Mouse (Mus musculus): ENCODE measurements around the gene Psap.
A peak's percentile ranks its signal among the peaks of the same experiment; 100 is the strongest.

Gene Psap

DNA sequence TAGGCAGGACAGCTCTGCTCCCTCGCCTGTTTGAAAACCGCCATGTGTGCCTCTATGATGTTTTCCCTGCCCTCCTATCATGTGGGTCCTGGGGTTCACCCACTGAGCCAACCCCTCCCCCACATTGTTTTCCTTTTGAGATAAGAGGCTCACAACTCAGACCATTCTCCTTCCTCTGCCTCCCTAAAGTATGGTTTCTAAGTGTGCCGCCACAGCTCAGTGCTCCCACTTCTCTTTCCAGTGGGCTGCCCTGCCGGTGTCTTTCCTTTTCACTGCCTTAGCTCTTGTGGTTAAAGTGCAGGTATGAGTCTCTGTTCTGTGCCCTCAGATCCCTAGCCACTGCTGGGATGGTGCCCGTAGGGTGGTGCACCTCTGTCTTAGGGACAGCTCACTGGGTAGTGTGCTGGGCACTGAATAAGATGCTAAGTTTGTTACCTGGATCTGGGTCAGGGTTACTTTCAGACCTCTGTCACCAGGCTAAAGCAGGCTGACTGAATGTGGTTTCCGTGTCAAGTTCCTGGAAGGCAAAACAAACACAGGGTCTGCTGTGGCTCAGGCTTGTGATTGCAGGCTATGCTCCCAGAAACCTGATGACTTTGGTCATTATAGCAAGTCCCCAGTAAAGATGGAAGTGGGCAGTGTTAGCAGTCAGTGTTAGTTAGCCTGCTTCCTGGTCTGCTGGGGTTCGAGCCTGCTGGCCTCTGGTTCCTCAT lies 12.8 kb downstream of the Psap start:
- peak in 1 of 2 experiments; percentile 10 for DNase-seq

DNA sequence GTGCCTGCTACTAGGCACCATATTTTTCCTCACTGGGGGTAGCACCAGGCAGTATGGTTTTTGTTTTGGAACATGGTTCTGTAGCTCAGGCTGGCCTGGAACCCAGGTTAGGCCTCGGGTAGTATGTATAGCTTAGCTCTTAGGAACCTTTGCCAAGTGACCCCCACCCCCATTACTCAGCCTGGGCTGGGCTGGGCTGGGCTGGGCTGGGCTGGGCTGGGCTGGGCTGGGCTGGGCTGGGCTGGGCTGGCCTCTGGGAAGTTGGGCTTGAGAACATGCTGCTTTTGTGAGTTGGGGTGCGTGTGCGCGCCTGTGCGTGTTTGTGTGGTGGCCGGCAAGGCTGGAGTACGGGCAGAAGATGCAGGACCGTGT lies 13.3 kb downstream of the Psap start:
- DNase-seq = no peak

DNA sequence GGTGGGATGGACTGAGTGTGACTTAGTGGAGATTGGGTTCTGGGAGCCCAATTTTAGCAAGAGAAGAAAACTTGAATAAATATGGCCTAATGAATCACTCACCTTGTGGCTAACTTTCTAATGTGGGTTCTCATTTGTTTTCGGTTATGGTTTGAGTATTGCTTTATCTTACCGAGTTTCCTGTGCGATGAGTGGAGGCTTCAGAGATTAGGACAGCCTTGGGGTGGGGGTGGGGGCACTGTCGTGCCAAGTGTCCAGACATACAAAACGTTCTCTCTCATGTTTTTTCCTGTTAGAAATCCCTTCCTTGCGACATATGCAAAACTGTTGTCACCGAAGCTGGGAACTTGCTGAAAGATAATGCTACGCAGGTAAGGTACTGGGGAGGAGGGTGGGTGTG lies 14.8 kb downstream of the Psap start:
- DNase-seq = no peak

- DNase-seq = peak in 1 of 2 experiments; percentile 2
These were observed 17.2 kb downstream of the Psap start for GRCm38 (mm10) chr10:60294621-60295020.

DNA sequence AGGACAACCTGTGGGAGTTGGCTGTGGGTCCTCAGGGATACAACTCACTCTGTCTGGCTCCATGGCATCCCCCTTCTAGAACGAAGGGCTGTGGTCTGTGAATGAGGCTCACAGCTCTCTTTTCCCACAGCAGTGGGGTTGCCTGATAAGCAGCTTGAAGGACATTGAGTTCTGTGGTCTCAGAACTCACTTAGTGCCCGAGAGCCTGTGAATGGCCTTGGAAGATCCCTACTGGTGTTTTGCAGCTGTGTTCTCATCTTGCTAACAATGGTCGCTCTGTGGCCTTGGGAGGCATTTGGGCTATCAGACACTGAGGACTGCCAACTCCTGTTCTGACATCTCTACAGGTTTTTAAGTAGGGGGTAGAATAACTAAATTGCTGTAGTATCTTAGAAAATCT lies 17.9 kb downstream of the Psap start:
- no peak for DNase-seq

- no peak for DNase-seq
These were observed 18.6 kb downstream of the Psap start for GRCm38 (mm10) chr10:60296027-60296426.

DNA sequence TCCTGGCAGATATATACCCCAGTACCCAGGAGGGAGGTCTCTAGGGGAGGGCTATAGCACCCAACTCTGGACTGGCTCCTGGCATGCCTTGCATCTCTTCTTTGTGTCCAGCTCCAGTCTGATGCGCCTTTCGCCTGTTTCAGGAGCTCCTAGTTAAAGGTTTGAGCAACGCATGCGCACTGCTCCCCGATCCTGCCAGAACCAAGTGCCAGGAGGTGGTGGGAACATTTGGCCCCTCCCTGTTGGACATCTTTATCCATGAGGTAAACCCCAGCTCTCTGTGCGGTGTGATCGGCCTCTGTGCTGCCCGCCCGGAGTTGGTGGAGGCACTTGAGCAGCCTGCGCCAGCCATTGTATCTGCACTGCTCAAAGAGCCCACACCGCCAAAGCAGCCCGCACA lies 22.2 kb downstream of the Psap start:
- DNase-seq = no peak

GRCm38 (mm10) chr10:60303419-60303818 lies 26.0 kb downstream of the Psap start:
- no peak for DNase-seq

- peak; percentile 63 to 78 for DNase-seq
These were observed 27.6 kb downstream of the Psap start for GRCm38 (mm10) chr10:60304854-60305628.

DNA sequence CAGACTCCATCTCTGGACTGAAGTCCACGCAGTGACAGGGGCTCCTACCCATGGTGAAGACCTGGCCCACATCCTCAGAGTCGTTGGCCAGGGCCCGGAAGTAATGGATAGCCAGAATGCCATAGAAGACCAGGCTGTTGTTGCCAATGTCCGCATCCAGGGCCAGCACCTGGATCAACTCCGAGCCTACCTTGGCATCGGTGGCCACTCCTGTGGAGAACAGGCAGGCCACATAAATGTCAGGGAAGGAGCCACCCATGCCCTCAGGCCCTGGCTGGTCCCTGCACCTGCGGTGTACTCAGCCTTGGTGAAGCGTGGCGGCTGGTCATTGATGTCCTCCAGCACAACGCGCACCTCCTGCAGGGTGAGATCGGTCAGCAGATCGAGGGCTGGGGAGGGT lies 33.2 kb downstream of the Psap start:
- DNase-seq = peak; percentile 51 to 55

DNA sequence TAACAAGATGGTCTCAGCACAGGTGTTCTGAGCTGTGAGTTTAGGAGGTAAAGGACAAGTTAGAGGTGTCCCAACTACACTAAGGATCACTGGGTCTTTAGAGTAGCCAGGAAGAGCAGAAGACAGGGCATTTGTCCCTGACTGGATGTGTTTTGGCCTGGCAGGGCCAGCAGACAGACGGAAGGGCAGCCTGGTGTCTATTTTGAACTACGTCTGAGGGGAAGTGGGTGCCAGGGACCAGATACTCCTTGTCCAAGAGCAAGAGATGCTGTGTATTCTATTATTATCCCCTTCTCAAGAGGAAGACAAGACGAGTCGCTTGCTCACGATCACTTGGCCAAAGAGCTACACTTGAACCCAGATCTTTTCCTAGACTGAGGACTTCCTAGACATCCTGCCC lies 36.2 kb downstream of the Psap start:
- DNase-seq = no peak

- no peak for DNase-seq
These were observed 38.7 kb downstream of the Psap start for GRCm38 (mm10) chr10:60316166-60316565.

DNA sequence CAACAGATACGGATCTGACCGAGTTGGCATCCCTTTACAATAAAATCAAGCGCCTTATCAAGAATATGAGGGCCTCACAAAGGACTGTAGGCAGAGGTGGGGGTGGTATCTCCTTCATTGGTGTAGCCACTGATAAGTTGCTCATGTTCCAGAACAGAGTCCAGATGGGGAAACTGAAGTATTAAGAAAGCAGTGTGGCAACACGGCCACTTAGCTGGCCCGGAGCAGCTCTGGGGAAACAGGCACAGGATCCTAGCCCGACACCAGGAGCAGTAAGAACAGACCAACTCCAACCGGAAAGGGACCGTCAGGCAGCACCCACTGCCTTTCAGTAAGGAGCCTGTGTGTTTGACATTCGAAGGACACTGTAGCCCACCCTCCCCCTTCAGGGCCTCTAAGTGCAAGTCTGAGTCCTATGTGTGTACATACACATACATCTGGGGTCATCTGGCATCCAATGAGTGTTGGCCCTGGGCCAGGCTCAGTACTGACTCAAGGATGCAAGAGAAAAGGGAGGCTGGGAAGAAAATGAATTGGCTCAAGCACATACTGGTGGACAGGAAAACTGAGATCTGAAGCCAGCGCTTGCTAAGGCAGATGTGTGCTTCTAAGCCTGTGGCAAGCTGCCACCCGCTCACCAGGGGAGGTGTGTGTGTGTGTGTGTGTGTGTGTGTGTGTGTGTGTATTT lies 51.7 kb downstream of the Psap start:
- no peak for DNase-seq

DNA sequence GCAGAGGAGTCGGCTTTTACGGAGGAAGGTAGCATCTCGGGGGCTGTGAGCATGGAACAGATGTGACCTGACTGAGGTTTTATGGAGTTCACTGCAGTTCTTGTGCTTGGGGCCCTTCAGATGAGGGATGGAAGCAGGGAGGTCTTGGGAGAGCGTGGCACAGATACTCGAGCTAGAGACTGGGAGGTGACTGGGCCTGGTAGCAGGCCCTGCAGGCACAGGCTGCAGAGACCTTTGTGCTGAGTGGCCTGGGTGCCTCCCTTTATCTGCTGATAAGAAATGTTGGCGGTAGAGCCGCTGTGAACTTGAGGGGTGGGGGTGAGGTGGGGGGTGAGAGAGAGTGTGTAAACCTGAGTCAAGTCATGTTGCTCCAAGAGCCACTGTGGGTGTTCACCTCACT lies 57.2 kb downstream of the Psap start:
- no peak for DNase-seq

DNA sequence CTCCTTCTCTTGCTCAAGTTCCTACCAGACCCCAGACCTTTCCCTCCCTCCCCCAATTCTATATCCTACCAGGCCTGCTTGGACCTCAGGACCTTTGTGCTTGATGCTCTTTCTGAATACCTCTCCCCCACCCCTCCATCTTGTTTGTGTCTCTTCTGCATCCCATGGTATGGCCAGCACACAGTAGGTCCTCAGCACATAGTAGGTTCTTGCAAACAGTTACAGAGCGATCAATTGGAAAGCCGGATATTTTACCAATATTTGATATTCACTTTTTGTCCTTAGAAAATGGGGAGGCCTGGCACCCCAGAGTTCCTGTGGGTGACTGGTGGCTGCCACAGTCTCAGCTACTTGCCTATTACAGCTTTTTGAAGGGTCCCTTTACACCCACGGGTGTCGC lies 57.6 kb downstream of the Psap start:
- no peak for DNase-seq

DNA sequence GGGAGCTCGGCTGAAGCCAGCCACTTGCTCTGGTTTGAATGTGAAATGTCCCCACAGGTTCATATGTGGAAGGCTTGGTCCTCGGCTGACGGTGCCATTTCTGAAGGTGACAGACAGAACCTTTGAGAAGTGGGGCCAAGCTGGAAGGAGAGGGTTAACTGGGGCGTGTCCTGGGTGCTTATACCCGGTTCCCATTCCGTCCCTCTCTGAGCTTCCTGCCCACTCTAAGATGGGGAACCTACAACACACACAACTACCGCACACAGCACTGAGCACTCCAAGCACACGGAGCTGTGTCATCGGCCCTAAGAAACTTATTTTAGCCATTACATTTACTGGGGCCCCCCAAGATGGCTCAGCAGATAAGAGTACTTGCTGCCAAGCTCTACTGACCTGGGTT lies 64.1 kb downstream of the Psap start:
- DNase-seq = no peak

GRCm38 (mm10) chr10:60344111-60344510 lies 66.7 kb downstream of the Psap start:
- DNase-seq = no peak

DNA sequence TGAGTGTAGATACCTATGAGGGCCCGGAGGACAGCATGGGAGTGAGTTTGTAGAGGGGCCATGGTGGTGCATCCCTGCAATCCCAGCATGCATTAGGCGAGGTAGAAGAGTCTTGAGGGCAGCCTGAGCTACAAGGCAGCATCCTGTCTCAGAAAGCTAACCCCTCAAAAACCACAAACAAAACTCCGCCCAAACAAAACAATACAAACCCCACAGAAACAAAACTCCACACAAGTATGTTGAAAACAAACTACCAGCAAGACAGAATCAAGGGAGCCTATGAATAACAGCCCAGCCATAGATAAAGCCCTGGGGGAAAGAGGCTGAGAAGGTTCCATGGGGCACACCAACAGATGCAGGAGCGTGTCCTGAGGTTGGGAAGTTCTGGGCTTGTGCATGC lies 68.6 kb downstream of the Psap start:
- no peak for DNase-seq

DNA sequence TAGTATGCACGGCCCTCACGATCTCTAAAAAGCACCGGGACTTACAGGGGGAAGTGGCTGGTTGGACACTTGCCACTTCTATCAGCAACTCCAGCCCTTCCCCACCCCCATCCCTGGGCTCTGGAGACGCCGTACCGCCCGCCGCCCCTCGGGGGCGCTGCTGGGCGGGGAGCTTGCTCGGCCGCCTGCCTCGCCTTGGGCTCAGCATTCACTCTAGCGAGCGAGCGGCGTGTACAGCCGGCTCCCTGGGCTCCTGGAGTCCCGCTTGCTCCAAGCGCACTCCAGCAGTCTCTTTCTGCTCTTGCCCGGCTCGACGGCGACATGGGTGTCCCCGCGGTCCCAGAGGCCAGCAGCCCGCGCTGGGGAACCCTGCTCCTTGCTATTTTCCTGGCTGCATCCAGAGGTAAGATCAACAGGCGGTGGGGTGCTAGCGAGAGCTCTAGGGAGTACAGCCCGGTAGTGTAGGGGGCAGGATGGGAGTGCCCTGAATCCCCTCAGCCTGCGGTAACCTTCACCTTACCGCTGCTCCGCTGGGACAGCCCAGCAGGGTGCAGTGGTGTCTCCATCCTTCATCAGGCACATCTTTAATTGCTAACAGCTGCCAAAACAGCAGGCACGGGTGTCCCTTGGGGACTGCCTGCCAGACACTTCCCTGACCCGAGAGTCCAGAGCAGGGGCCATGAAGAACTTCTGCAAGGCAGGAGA lies 69.4 kb downstream of the Psap start, which contains the start of gene Vsir:
TSS of gene Vsir (plus strand) at position 151 of the 705 bp plus-strand sequence.
- peak in 1 of 2 experiments; percentile 33 for DNase-seq

GRCm38 (mm10) chr10:60347768-60348610 lies 70.6 kb downstream of the Psap start:
- DNase-seq = no peak

DNA sequence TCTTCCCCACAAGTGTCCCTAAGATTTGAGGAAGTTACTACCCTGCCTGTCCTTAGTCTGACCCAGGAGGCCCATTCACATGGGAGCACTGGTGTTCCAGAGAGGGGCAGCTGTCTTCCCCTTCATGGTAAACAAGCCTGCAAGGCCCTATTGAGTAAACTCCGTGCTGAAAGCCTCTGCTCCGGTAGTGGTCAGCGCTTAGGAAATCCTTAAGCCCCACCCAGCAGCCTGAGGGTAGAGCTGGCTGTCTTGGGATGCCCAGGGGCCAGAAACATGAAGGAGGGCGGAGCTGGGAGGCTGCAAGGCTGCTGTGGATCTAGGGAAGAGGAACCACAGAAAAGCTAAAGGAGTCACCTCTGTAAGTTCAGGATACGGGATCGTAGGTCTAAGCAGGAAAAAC lies 71.6 kb downstream of the Psap start:
- no peak for DNase-seq

DNA sequence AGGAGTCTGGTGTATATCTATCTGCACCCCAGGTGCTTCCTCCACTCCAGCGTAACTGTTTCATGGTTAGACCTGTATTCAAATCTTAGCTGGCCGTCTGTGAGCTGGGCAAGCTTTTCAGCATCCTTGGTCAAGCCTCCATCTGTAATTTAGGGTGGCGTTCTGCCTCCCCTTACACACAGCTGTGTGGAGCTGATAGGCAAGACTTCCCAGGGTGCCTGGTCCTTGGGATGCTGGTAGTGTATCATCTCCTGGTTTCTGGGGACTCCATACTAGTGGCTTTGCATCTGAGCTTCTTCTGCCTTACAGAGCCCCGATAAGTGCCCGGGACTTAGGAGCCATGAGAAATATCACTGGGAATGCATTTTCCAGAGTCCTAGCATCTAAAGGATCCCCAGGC lies 72.2 kb downstream of the Psap start:
- DNase-seq = no peak
